ENCODE assay signal across 8 mouse cellular contexts in genomic region chr1:4689096-4689495, GRCm38 (mm10).
DNase-seq lines count a peak whose midpoint lies in the region; ATAC-seq lines count a peak whose summit lies in the region.

No protein-coding gene starts in this region.

- WGBS in forebrain, embryonic 15.5 days = 30% methylated on average over 26 of the region's 26 CpGs
- WGBS in limb, embryonic 12.5 days = 32% methylated on average over 26 of the region's 26 CpGs
- WGBS in stomach, embryonic 14.5 days = 23% methylated on average over 26 of the region's 26 CpGs

- H3K27ac ChIP-seq in forebrain, embryonic 15.5 days (replicated peaks) = no peak overlapping the region
- H3K27ac ChIP-seq in limb, embryonic 12.5 days = no peak overlapping the region
- H3K27ac ChIP-seq in stomach, embryonic 14.5 days (ENCODE audit: low read length) = no peak overlapping the region

- H3K4me3 ChIP-seq in forebrain, embryonic 15.5 days = no peak overlapping the region
- H3K4me3 ChIP-seq in limb, embryonic 12.5 days (replicated peaks) = peak overlapping the region; percentile 22
- peak overlapping the region; percentile 7; the same call in 1 of the 2 replicates for H3K4me3 ChIP-seq in stomach, embryonic 14.5 days (ENCODE audit: low read depth, low read length)

- H3K36me3 ChIP-seq in forebrain, embryonic 15.5 days = no peaks in the 10 kb centered on the region
- H3K36me3 ChIP-seq in limb, embryonic 12.5 days = no peaks in the 10 kb centered on the region
- H3K36me3 ChIP-seq in stomach, embryonic 14.5 days (ENCODE audit: control insufficient read depth, insufficient read depth, low read length) = no peaks in the 10 kb centered on the region

- peak; percentile 7 for DNase-seq in lung, postnatal 10 days
- no peak for DNase-seq in lung, postnatal 25 days (ENCODE audit: low spot score)
- DNase-seq in cerebellum, adult 11 months = no peak
- DNase-seq in urinary bladder, adult 18-20 months (ENCODE audit: low spot score in 2 of 2) = no peak
- no peak for DNase-seq in thymus, postnatal 14 days

- H3K4me1 ChIP-seq in forebrain, embryonic 15.5 days = no peaks in the 10 kb centered on the region
- H3K4me1 ChIP-seq in limb, embryonic 12.5 days (replicated peaks) = no peaks in the 10 kb centered on the region
- no peaks in the 10 kb centered on the region for H3K4me1 ChIP-seq in stomach, embryonic 14.5 days (ENCODE audit: control insufficient read depth, insufficient read depth, low read length)

- H3K27me3 ChIP-seq in forebrain, embryonic 15.5 days = no peaks in the 10 kb centered on the region
- H3K27me3 ChIP-seq in limb, embryonic 12.5 days = peaks cover 12% of the 10 kb centered on the region; the same call in 1 of the 2 replicates
- no peaks in the 10 kb centered on the region for H3K27me3 ChIP-seq in stomach, embryonic 14.5 days (ENCODE audit: control insufficient read depth, insufficient read depth, low read length)

- H3K9me3 ChIP-seq in forebrain, embryonic 15.5 days = no peaks in the 10 kb centered on the region
- no peaks in the 10 kb centered on the region for H3K9me3 ChIP-seq in limb, embryonic 12.5 days
- H3K9me3 ChIP-seq in stomach, embryonic 14.5 days (ENCODE audit: control insufficient read depth, low read depth, low read length) = no peaks in the 10 kb centered on the region

- H3K4me2 ChIP-seq in forebrain, embryonic 15.5 days (replicated peaks) = peak overlapping the region; percentile 20; the same call in 1 of the 2 replicates
- H3K4me2 ChIP-seq in limb, embryonic 12.5 days = peak overlapping the region; percentile 35
- H3K4me2 ChIP-seq in stomach, embryonic 14.5 days (replicated peaks; ENCODE audit: low read depth, low read length) = peak overlapping the region; percentile 31

- ATAC-seq in forebrain, embryonic 15.5 days (replicated peaks) = no peak
- no peak for ATAC-seq in limb, embryonic 12.5 days (ENCODE audit: insufficient number of reproducible peaks, insufficient read depth, low FRiP score, low TSS enrichment, low read depth)
- no peak for ATAC-seq in stomach, embryonic 14.5 days (ENCODE audit: insufficient number of reproducible peaks, insufficient read depth, low FRiP score, low read depth)

- H3K9ac ChIP-seq in forebrain, embryonic 15.5 days (replicated peaks) = 0 out of 2 replicates have a peak overlapping the region, but pooled peaks have one; percentile 10
- H3K9ac ChIP-seq in limb, embryonic 12.5 days (replicated peaks) = no peak overlapping the region
- no peak overlapping the region for H3K9ac ChIP-seq in stomach, embryonic 14.5 days (replicated peaks; ENCODE audit: low read depth, low read length)
